Mouse (Mus musculus) midbrain, embryonic 15.5 days (tissue): Measurements from ENCODE around the gene Zfp553. TPM values are rescaled to one million over a fixed set of nuclear protein-coding genes. Genes with fewer than 3 reads are reported as not detected.
A peak's percentile ranks its signal among the peaks of the same experiment; 100 is the strongest.
"Not testable (repeated sequence)": the region's sequence is repeated elsewhere in the genome, so short reads cannot be mapped to it uniquely, and the experiment has no call there.

Experiments used
- ATAC-seq: fragments of 200-750 bp; cut with Nextera tagmentation; replicated peaks from 2 replicates; pipeline ENCODE4 v1.8.0; 2017; ENCODE audit warnings: moderate TSS enrichment
- H3K27ac ChIP-seq: fragments of 300-500 bp; sonication (generic); 2 replicates; pipeline ENCODE4 v1.5.1; 2015; ENCODE audit warnings: mild to moderate bottlenecking, inconsistent platforms
- H3K27me3 ChIP-seq: fragments of 300-500 bp; sonication (generic); replicated peaks from 2 replicates; pipeline ENCODE4 v1.6.1; 2015; ENCODE audit warnings: inconsistent platforms
- H3K36me3 ChIP-seq: fragments of 300-500 bp; sonication (generic); replicated peaks from 2 replicates; pipeline ENCODE4 v1.6.1; 2015; ENCODE audit warnings: inconsistent platforms
- H3K4me1 ChIP-seq: fragments of 300-500 bp; sonication (generic); 2 replicates; pipeline ENCODE4 v1.6.1; 2015; ENCODE audit warnings: inconsistent platforms
- H3K4me2 ChIP-seq: fragments of 300-500 bp; sonication (generic); 2 replicates; pipeline ENCODE4 v1.6.1; 2015; ENCODE audit warnings: inconsistent platforms, mild to moderate bottlenecking, moderate library complexity
- H3K4me3 ChIP-seq: fragments of 300-500 bp; sonication (generic); 2 replicates; pipeline ENCODE4 v1.5.1; 2015; ENCODE audit warnings: mild to moderate bottlenecking, inconsistent platforms
- H3K9ac ChIP-seq: fragments of 300-500 bp; sonication (generic); 2 replicates; pipeline ENCODE4 v1.6.1; 2015; ENCODE audit warnings: mild to moderate bottlenecking, inconsistent platforms
- H3K9me3 ChIP-seq: fragments of 300-500 bp; sonication (generic); 2 replicates; pipeline ENCODE4 v1.6.1; 2016; ENCODE audit warnings: inconsistent platforms
- WGBS: fragments of 180-500 bp; shearing (Covaris S2); methylation state at CpG from one replicate; pipeline ENCODE4 v1.1.7; 2015; ENCODE audit warnings: mixed read lengths; 5-methylcytosine and 5-hydroxymethylcytosine counted together
- polyA plus RNA-seq: library from polyadenylated mRNA; unstranded; fragments of >200 nt; fragmentation: Nextera tagmentation; extraction: Ambion mirVana; gene quantifications from 2 replicates; pipeline ENCODE4 v1.2.1, GENCODE M21; 2015

The Zfp553 gene
- polyA plus RNA-seq, 1 experiment from 2014 or later = 64.1 TPM

DNA sequence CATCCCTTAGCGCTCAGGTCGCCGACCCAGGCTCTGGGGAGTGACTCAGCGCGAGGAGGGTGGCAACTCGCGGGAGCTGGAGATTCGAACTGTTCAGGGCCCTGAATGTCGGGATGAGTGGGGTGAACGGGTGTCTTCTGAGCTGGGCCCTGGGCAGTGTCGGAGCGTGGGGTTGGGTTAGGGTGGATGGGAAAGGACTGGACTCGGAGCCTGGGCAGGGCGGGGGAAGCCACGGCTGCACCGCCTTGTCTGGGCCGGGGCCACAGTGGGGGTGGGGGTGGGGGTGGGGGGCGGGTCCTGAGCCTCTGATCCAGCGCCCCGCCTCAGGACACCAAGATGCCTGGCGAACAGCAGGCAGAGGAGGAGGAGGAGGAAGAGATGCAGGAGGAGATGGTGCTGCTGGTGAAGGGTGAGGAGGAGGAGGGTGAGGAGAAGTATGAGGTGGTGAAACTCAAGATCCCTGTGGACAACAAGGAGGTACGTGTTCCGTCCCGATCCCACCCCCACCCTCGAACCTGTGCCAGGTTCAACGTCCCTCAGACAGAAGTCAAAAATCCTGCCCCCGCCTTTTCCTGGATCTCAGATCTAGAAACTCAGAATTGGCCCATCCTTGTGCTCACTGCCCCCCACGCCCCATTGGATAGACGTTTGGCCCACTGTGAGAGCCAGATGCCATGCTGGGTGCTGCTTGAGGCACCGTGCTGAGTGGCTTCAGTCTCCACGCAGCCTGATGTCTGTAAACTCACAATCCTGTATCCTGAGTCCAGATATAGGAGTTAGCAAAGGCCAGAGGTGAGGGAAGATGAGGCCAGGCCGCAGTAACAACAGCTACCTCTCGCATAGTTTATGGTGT lies 12.0 kb downstream of the Zfp553 start:
- H3K36me3 ChIP-seq = 0 out of 2 replicates have a peak, but pooled peaks cover 5% of the 10 kb centered on the region
- peak overlapping the region; percentile 81 for H3K27ac ChIP-seq
- peaks cover 26% of the 10 kb centered on the region for H3K4me1 ChIP-seq
- H3K9ac ChIP-seq = peak overlapping the region; percentile 79
- 14% methylated on average over 25 of the region's 33 CpGs for WGBS
- H3K4me3 ChIP-seq = peak overlapping the region; percentile 97
- H3K4me2 ChIP-seq = peak overlapping the region; percentile 90
- no peaks in the 10 kb centered on the region for H3K9me3 ChIP-seq
- H3K27me3 ChIP-seq = no peaks in the 10 kb centered on the region
- peak; percentile 77 for ATAC-seq

DNA sequence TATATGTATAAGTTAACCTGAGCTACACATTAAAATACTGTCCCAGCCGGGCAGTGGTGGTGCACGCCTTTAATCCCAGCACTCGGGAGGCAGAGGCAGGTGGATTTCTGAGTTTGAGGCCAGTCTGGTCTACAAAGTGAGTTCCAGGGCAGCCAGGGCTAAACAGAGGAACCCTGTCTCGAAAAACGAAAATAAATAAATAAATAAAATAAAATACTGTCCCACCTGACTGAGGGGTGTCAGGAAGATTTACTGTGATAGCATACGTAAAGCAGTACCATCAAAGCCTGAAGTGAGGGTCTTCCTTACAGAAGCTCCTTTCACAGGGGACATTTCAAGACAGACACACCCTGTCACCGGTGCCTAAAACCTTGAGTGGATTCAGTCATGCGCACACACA lies 17.6 kb downstream of the Zfp553 start:
- H3K27me3 ChIP-seq, H3K27ac ChIP-seq, ATAC-seq, H3K9ac ChIP-seq, H3K9me3 ChIP-seq, H3K36me3 ChIP-seq, H3K4me2 ChIP-seq, H3K4me3 ChIP-seq: not testable (repeated sequence)
- peaks cover 22% of the 10 kb centered on the region for H3K4me1 ChIP-seq
- WGBS = 89% methylated on average over 8 of the region's 8 CpGs

DNA sequence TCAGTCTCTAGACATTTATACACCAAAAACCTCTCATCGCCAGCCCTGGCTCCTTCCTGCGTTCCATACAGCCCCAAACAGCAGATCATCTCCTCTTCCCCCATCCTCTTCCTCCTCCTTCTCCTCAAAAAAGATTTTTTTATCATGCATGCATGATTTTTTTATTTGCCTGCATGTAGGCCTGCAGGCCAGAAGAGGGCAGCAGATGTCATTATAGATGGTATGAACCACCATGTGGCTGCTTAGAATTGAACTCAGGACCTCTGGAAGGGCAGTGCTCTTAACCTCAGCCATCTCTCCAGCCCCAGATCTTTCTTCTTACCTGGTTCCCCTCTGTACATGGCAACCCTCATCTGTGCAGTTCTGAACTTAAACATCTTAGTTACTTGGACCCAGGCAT lies 19.6 kb downstream of the Zfp553 start:
- no peaks in the 10 kb centered on the region for H3K27me3 ChIP-seq
- H3K9me3 ChIP-seq = no peaks in the 10 kb centered on the region
- WGBS = 95% methylated on average over 2 of the region's 2 CpGs
- peaks cover 11% of the 10 kb centered on the region for H3K4me1 ChIP-seq
- no peak overlapping the region for H3K9ac ChIP-seq
- H3K27ac ChIP-seq = no peak overlapping the region
- H3K4me2 ChIP-seq = no peak overlapping the region
- H3K36me3 ChIP-seq = no peaks in the 10 kb centered on the region
- ATAC-seq = no peak
- no peak overlapping the region for H3K4me3 ChIP-seq

DNA sequence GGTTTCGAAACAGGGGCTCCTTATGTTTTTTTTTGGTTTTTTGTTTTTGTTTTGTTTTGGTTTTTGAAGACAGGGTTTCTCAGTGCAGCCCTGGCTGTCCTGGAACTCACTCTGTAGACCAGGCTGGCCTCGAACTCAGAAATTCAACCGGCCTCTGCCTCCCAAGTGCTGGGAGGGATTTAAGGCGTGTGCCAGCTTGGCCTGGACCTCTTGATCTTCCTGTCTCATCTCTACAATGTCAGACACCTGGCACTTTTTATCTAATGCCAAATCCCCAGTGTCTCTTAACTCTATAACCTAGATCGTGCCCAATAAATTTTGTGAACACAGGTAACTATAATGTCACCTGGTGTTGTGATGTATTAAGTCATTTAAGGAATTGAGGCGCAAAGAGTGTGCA lies 20.5 kb downstream of the Zfp553 start:
- no peaks in the 10 kb centered on the region for H3K27me3 ChIP-seq
- H3K4me1 ChIP-seq = peaks cover 11% of the 10 kb centered on the region
- H3K36me3 ChIP-seq = no peaks in the 10 kb centered on the region
- ATAC-seq = no peak; the same call in 1 of the 2 replicates
- H3K4me3 ChIP-seq = peak overlapping the region; percentile 66
- peak overlapping the region; percentile 89 for H3K4me2 ChIP-seq
- peak overlapping the region; percentile 92 for H3K27ac ChIP-seq
- peak overlapping the region; percentile 71 for H3K9ac ChIP-seq
- WGBS = 85% methylated on average over 6 of the region's 6 CpGs
- H3K9me3 ChIP-seq = no peaks in the 10 kb centered on the region

DNA sequence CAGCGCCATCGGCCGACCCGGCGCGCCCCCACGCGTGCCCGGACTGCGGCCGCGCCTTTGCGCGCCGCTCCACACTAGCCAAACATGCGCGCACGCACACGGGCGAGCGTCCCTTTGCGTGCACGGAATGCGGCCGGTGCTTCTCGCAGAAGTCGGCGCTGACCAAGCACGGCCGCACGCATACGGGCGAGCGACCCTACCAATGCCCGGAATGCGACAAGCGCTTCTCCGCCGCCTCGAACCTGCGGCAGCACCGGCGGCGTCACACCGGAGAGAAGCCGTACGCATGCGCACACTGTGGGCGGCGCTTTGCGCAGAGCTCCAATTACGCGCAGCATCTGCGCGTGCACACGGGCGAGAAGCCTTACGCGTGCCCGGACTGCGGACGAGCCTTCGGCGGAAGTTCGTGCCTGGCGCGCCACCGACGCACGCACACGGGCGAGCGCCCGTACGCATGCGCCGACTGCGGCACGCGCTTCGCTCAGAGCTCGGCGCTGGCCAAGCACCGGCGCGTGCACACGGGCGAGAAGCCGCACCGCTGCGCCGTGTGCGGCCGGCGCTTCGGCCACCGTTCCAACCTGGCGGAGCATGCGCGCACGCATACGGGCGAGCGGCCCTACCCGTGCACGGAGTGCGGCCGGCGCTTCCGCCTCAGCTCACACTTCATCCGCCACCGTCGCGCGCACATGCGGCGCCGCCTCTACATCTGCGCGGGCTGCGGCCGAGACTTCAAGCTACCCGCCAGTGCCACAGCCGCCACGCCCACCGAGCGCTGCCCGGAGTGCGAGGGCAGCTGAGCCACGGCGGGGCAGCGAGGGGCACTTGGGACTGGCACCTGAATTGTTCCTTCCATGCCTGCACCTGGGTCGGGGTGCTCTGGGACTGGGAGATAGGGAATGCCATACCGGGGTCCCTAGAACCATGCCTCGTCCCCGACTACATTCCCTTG lies 21.2 kb downstream of the Zfp553 start:
- peak overlapping the region; percentile 71 for H3K9ac ChIP-seq

DNA sequence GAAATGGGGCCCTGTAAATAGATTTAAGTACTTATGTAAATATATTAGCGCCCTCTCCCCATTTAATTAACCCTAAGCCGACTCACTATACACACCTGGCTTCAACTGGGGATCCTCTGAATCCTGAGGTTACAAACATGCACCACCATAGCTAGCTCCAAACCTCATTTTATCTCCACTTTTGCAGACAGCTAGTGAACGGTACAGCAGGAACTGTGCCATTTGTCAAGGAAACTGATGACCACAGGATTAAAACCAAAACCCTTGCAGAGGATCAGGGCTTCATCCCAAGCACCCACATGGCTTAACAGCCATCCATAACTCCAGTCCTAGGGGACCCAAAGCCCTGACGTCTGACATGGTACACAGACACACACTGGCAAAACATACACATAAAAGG lies 22.1 kb downstream of the Zfp553 start:
- ATAC-seq = no peak
- Histone ChIP-seq H3K9me3 (no peaks in the 10 kb centered on the region), H3K27me3 (no peaks in the 10 kb centered on the region), H3K4me1 (peaks cover 22% of the 10 kb centered on the region), H3K27ac (peak overlapping the region; percentile 92), H3K36me3 (no peaks in the 10 kb centered on the region), H3K4me3 (peak overlapping the region; percentile 66), H3K4me2 (peak overlapping the region; percentile 89), H3K9ac (peak overlapping the region; percentile 71)
- 36% methylated on average over 4 of the region's 4 CpGs for WGBS

More for the DNA sequence above, 21.2 kb downstream of the Zfp553 start:
- peak overlapping the region; percentile 89 for H3K4me2 ChIP-seq
- peak overlapping the region; percentile 66 for H3K4me3 ChIP-seq
- peak overlapping the region; percentile 92 for H3K27ac ChIP-seq
- peaks cover 13% of the 10 kb centered on the region for H3K4me1 ChIP-seq
- ATAC-seq = peak; percentile 96
- H3K27me3 ChIP-seq = no peaks in the 10 kb centered on the region
- H3K36me3 ChIP-seq = no peaks in the 10 kb centered on the region
- H3K9me3 ChIP-seq = no peaks in the 10 kb centered on the region
- under 1% methylated on average over 135 of the region's 136 CpGs for WGBS

DNA sequence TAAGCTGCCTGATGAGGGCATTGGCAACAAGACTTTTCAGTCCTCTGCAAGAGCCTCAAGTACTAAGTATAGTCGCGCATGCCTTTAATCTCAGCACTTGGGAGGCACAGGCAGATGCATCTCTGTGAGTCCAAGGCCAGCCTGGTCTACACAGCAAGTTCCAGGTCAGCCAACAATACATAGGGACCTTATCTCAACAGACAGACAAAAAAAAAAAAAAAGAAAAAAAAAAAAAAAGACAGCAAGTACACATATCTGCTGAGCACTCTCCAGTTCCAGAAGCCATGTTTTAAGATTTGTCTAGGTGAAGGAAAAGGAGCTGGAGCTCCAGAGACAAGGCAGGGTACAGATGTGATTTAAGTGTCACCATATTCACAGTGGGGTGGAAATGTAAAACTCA lies 23.1 kb downstream of the Zfp553 start:
- no peak for ATAC-seq
- 82% methylated on average over 2 of the region's 2 CpGs for WGBS
- no peak overlapping the region for H3K9ac ChIP-seq
- no peak overlapping the region for H3K4me2 ChIP-seq
- no peak overlapping the region for H3K4me3 ChIP-seq
- no peaks in the 10 kb centered on the region for H3K36me3 ChIP-seq
- no peaks in the 10 kb centered on the region for H3K9me3 ChIP-seq
- no peak overlapping the region for H3K27ac ChIP-seq
- peaks cover 25% of the 10 kb centered on the region for H3K4me1 ChIP-seq
- no peaks in the 10 kb centered on the region for H3K27me3 ChIP-seq

DNA sequence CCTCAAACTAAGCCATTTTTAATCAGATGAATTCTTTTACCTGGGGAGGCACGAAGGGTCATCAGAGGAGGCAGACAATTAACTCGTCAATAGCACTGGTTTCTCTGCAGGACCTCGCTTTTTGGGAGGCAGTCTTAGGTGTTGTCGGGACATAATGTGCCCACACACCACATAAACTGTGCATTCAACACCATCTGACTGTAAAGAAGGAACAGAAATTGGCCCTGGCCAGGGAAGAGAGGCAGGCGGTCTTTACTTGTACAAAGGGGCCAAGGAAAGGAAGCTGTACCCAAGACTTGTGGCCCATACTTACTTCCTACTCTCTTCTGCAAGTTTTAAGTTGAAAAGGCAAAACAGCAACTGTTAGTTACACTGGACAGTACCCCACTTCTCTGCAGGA lies 23.7 kb downstream of the Zfp553 start:
- peaks cover 29% of the 10 kb centered on the region for H3K4me1 ChIP-seq
- no peaks in the 10 kb centered on the region for H3K27me3 ChIP-seq
- 89% methylated on average over 5 of the region's 5 CpGs for WGBS
- 0 out of 2 replicates have a peak overlapping the region, but pooled peaks have one; percentile 9 for H3K9ac ChIP-seq
- H3K36me3 ChIP-seq = no peaks in the 10 kb centered on the region
- ATAC-seq = no peak
- H3K9me3 ChIP-seq = no peaks in the 10 kb centered on the region
- no peak overlapping the region for H3K27ac ChIP-seq
- H3K4me2 ChIP-seq = no peak overlapping the region
- no peak overlapping the region for H3K4me3 ChIP-seq

DNA sequence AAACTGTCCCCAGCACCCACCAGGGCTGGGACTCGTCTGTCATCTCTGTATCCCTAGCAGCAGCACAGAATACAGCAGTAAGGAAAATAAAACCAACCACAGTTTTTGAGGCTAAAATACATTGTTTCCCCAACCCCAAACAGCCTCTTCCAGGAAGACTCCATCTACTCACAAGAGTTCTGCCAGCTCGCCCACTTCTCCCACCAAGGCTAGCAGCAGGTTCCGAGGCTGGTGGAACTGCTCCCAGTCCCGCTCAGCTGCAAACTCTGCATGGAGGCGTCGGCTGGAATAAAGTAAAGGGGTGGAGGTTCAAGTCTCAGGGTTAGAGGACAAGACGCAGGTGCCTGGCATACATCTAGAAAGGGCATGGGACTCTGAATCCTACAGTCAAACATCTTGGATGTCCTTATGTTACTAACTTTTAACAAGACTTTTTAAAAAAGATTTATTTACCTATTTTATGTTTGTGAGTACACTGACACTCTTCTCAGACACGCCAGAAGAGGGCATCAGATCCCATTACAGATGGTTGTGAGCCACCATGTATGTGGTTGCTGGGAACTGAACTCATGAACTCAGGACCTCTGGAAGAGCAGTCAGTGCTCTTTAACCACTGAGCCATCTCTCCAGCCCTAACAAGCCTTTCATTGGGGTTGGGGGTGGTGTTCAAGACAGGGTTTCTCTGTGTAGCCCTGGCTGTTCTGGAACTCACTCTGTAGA lies 26.5 kb downstream of the Zfp553 start:
- ATAC-seq = no peak
- H3K4me3 ChIP-seq = peak overlapping the region; percentile 71; the same call in 1 of the 2 replicates
- peak overlapping the region; percentile 74 for H3K4me2 ChIP-seq
- H3K9me3 ChIP-seq = no peaks in the 10 kb centered on the region
- H3K27me3 ChIP-seq = no peaks in the 10 kb centered on the region
- H3K27ac ChIP-seq = no peak overlapping the region
- no peaks in the 10 kb centered on the region for H3K36me3 ChIP-seq
- no peak overlapping the region for H3K9ac ChIP-seq
- WGBS = 76% methylated on average over 8 of the region's 8 CpGs
- H3K4me1 ChIP-seq = peaks cover 26% of the 10 kb centered on the region

DNA sequence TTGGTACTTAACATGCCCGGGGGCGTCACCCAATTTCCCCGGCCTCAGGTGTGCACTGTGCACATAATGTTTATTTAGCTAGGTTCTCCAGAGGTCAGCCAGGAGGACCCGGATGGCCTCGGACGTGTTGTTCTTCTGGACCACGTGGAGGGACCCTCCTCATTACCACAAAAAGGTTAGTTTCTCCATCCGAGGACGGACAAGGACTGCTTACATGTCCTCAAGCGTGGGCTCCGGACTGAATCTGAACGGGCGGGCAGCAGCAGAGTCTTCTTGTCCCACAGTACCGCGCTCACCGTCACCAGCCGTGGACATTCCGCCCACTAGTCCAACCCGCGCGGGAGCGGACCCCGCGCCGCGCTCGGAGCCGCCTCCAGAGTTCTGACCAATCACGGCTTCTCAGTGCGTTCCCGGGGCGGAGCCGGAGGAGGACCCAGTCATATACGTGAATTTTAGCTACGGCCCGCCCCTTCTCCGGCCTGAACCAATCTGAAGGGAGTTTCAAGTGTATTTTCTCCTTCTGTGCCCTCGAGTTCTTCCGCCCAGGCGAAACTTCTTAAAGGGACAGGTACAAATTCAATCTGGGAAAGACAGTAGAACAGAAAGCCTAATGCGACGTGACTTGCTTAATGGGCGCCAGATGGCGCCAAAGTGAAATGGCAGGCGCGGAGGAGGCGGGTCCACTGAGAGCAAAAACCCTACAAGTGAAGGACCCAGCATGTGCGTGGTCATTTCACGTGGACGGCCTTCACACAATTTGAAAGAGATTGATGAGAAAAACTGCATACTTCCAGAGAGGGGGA lies 27.6 kb downstream of the Zfp553 start, which contains the start of gene Dctpp1:
TSS of gene Dctpp1 (minus strand) at position 401 of the 803 bp plus-strand sequence.
- no peaks in the 10 kb centered on the region for H3K27me3 ChIP-seq
- H3K36me3 ChIP-seq = no peaks in the 10 kb centered on the region
- peak within 1 kb of the TSS; percentile 68 for H3K9ac ChIP-seq
- H3K9me3 ChIP-seq = no peaks in the 10 kb centered on the region
- peak within 1 kb of the TSS; percentile 48 for H3K27ac ChIP-seq
- peak within 1 kb of the TSS; percentile 74 for H3K4me2 ChIP-seq
- H3K4me3 ChIP-seq = peak within 1 kb of the TSS; percentile 71
- peak; percentile 98 for ATAC-seq
- WGBS = under 1% methylated on average over 50 of the region's 50 CpGs
- peaks cover 18% of the 10 kb centered on the region for H3K4me1 ChIP-seq
